Mouse (Mus musculus): ENCODE results near the gene Gm17657. TPM values are rescaled to one million over a fixed set of nuclear protein-coding genes. Genes with fewer than 3 reads are reported as not detected.
"Not testable (repeated sequence)": the region's sequence is repeated elsewhere in the genome, so short reads cannot be mapped to it uniquely, and the experiment has no call there.

The Gm17657 gene
- polyA plus RNA-seq, 1 experiment, result not detected

GRCm38 (mm10) chr17:29502005-29502668 is 47.3 kb downstream of the Gm17657 start:
- 79% methylated on average over 7 of the region's 7 CpGs for WGBS
- H3K36me3 ChIP-seq (ENCODE audit: control insufficient read depth, insufficient read depth, low read length), result no peaks in the 10 kb centered on the region
- no peak overlapping the region for H3K27ac ChIP-seq (ENCODE audit: insufficient read depth, low read depth, low read length)
- no peak for TF ChIP-seq POLR2A (IDR thresholded peaks at IDR 0.05; ENCODE audit: low read depth, low read length)
- no peak for TF ChIP-seq CTCF (IDR thresholded peaks at IDR 0.05; ENCODE audit: extremely low read depth, insufficient read length, insufficient replicate concordance, low read depth, low read length)
- no peak overlapping the region for H3K4me3 ChIP-seq (ENCODE audit: low read depth, low read length)
- H3K4me1 ChIP-seq (ENCODE audit: control insufficient read depth, insufficient read depth, insufficient read length, low read length), result peaks cover 5% of the 10 kb centered on the region
- no peaks in the 10 kb centered on the region for H3K27me3 ChIP-seq (ENCODE audit: control insufficient read depth, insufficient read depth, low read length)

GRCm38 (mm10) chr17:29500802-29501469 is 48.5 kb downstream of the Gm17657 start:
- H3K4me3 ChIP-seq (ENCODE audit: low read depth, low read length), result no peak overlapping the region
- peaks cover 3% of the 10 kb centered on the region; the same call in 1 of the 2 replicates for H3K36me3 ChIP-seq (ENCODE audit: control insufficient read depth, insufficient read depth, low read length)
- H3K4me1 ChIP-seq (ENCODE audit: control insufficient read depth, insufficient read depth, insufficient read length, low read length), result peaks cover 5% of the 10 kb centered on the region
- TF ChIP-seq CTCF (IDR thresholded peaks at IDR 0.05; ENCODE audit: extremely low read depth, insufficient read length, insufficient replicate concordance, low read depth, low read length) (no peak), POLR2A (IDR thresholded peaks at IDR 0.05; ENCODE audit: low read depth, low read length) (no peak)
- H3K27ac ChIP-seq (ENCODE audit: insufficient read depth, low read depth, low read length), result no peak overlapping the region
- WGBS, result 67% methylated on average over 17 of the region's 17 CpGs
- H3K27me3 ChIP-seq (ENCODE audit: control insufficient read depth, insufficient read depth, low read length), result no peaks in the 10 kb centered on the region

DNA sequence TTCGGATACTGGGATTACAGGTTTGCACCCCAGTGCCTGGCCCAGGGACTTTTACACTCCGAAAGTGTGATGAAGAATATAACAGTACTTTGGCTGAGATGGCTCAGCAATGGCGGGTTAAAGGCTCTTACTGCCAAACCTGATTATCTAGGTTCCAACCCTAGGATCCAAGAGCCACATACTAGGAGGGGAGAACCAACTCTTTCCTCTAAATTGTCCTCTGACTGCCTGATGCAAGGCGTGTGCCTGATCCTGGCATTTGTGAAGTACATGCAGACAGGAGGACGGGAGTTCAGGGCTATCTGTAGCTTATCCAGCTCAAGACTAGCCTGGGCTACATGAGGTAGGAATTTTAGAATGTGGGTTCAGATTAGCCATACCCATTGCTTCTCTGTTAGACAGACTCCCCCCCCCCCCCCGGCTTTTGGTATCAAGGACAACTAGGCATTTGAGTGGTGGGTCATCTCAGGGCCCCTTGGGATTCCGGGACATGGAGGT is 49.1 kb downstream of the Gm17657 start:
- Histone ChIP-seq H3K36me3 (ENCODE audit: control insufficient read depth, insufficient read depth, low read length) (peaks cover 3% of the 10 kb centered on the region; the same call in 1 of the 2 replicates), H3K4me3 (ENCODE audit: low read depth, low read length) (no peak overlapping the region), H3K27ac (ENCODE audit: insufficient read depth, low read depth, low read length) (peak overlapping the region; percentile 12; the same call in 1 of the 2 replicates), H3K4me1 (ENCODE audit: control insufficient read depth, insufficient read depth, insufficient read length, low read length) (peaks cover 5% of the 10 kb centered on the region), H3K27me3 (ENCODE audit: control insufficient read depth, insufficient read depth, low read length) (no peaks in the 10 kb centered on the region)
- 76% methylated on average over 7 of the region's 7 CpGs for WGBS
- TF ChIP-seq CTCF (IDR thresholded peaks at IDR 0.05; ENCODE audit: extremely low read depth, insufficient read length, insufficient replicate concordance, low read depth, low read length), result no peak
- TF ChIP-seq POLR2A (IDR thresholded peaks at IDR 0.05; ENCODE audit: low read depth, low read length), result no peak

GRCm38 (mm10) chr17:29499511-29499910 is 49.9 kb downstream of the Gm17657 start:
- Histone ChIP-seq H3K27ac (ENCODE audit: insufficient read depth, low read depth, low read length) (no peak overlapping the region), H3K4me3 (ENCODE audit: low read depth, low read length) (no peak overlapping the region), H3K36me3 (ENCODE audit: control insufficient read depth, insufficient read depth, low read length) (peaks cover 9% of the 10 kb centered on the region), H3K4me1 (ENCODE audit: control insufficient read depth, insufficient read depth, insufficient read length, low read length) (peaks cover 8% of the 10 kb centered on the region), H3K27me3 (ENCODE audit: control insufficient read depth, insufficient read depth, low read length) (no peaks in the 10 kb centered on the region)
- 65% methylated on average over 6 of the region's 6 CpGs for WGBS
- TF ChIP-seq CTCF (IDR thresholded peaks at IDR 0.05; ENCODE audit: extremely low read depth, insufficient read length, insufficient replicate concordance, low read depth, low read length) (no peak), POLR2A (IDR thresholded peaks at IDR 0.05; ENCODE audit: low read depth, low read length) (no peak)

- WGBS, result 87% methylated on average over 2 of the region's 2 CpGs
- H3K4me3 ChIP-seq (ENCODE audit: low read depth, low read length); H3K4me1 ChIP-seq (ENCODE audit: control insufficient read depth, insufficient read depth, insufficient read length, low read length); H3K27me3 ChIP-seq (ENCODE audit: control insufficient read depth, insufficient read depth, low read length); H3K27ac ChIP-seq (ENCODE audit: insufficient read depth, low read depth, low read length): not testable (repeated sequence)
- H3K36me3 ChIP-seq (ENCODE audit: control insufficient read depth, insufficient read depth, low read length), result peaks cover 14% of the 10 kb centered on the region
Measured at GRCm38 (mm10) chr17:29498952-29499351, 50.5 kb downstream of the Gm17657 start.

GRCm38 (mm10) chr17:29498028-29498427 is 51.4 kb downstream of the Gm17657 start:
- Histone ChIP-seq H3K4me1 (ENCODE audit: control insufficient read depth, insufficient read depth, insufficient read length, low read length) (peaks cover 4% of the 10 kb centered on the region; the same call in 1 of the 2 replicates), H3K27me3 (ENCODE audit: control insufficient read depth, insufficient read depth, low read length) (no peaks in the 10 kb centered on the region), H3K4me3 (ENCODE audit: low read depth, low read length) (no peak overlapping the region), H3K36me3 (ENCODE audit: control insufficient read depth, insufficient read depth, low read length) (peaks cover 24% of the 10 kb centered on the region), H3K27ac (ENCODE audit: insufficient read depth, low read depth, low read length) (peak overlapping the region; percentile 13; the same call in 1 of the 2 replicates)
- TF ChIP-seq POLR2A (IDR thresholded peaks at IDR 0.05; ENCODE audit: low read depth, low read length) (no peak), CTCF (IDR thresholded peaks at IDR 0.05; ENCODE audit: extremely low read depth, insufficient read length, insufficient replicate concordance, low read depth, low read length) (no peak)
- 41% methylated on average over 4 of the region's 4 CpGs for whole genome bisulfite sequencing

DNA sequence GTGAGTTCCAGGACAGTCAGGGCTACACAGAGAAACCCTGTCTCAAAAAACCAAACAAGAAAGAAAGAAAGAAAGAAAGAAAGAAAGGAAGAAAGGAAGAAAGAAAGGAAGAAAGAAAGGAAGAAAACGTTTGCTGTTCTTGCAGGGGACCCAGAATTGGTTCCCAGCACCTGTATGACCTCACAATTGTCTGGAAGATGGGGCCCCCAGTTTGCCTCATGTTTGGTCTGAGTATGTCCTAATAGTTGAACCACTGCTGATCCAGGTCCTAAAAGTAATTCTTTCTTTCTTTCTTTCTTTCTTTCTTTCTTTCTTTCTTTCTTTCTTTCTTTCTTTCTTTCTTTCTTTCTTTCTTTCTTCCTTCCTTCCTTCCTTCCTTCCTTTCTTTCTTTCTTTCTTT is 52.0 kb downstream of the Gm17657 start:
- not testable (repeated sequence) for H3K27ac ChIP-seq (ENCODE audit: insufficient read depth, low read depth, low read length); H3K4me1 ChIP-seq (ENCODE audit: control insufficient read depth, insufficient read depth, insufficient read length, low read length); H3K4me3 ChIP-seq (ENCODE audit: low read depth, low read length); H3K27me3 ChIP-seq (ENCODE audit: control insufficient read depth, insufficient read depth, low read length)
- peaks cover 25% of the 10 kb centered on the region for H3K36me3 ChIP-seq (ENCODE audit: control insufficient read depth, insufficient read depth, low read length)
- WGBS, result 68% methylated on average over 1 of the region's 1 CpGs
